Mouse (Mus musculus): Measurements from ENCODE around the gene Ankrd50.

Gene Ankrd50

GRCm38 (mm10) chr3:38498561-38498960 is 13.9 kb upstream of the Ankrd50 start:
- Histone ChIP-seq H3K4me3 (replicated peaks; ENCODE audit: low read length) (no peak overlapping the region), H3K4me1 (replicated peaks; ENCODE audit: low read depth, low read length) (peaks cover 14% of the 10 kb centered on the region), H3K9me3 (ENCODE audit: low read length) (no peaks in the 10 kb centered on the region), H3K27me3 (ENCODE audit: insufficient read depth, low read length) (no peaks in the 10 kb centered on the region; the same call in 1 of the 2 replicates), H3K36me3 (ENCODE audit: insufficient read depth, low read length) (no peaks in the 10 kb centered on the region)
- no peak for TF ChIP-seq NANOG (IDR thresholded peaks at IDR 0.05; ENCODE audit: borderline replicate concordance, low read length)

GRCm38 (mm10) chr3:38496795-38497385 is 12.2 kb upstream of the Ankrd50 start:
- no peaks in the 10 kb centered on the region for H3K9me3 ChIP-seq (ENCODE audit: low read length)
- H3K4me3 ChIP-seq (replicated peaks; ENCODE audit: low read length): no peak overlapping the region
- no peaks in the 10 kb centered on the region; the same call in 1 of the 2 replicates for H3K27me3 ChIP-seq (ENCODE audit: insufficient read depth, low read length)
- peaks cover 29% of the 10 kb centered on the region for H3K4me1 ChIP-seq (replicated peaks; ENCODE audit: low read depth, low read length)
- TF ChIP-seq NANOG (IDR thresholded peaks at IDR 0.05; ENCODE audit: borderline replicate concordance, low read length): no peak
- no peaks in the 10 kb centered on the region for H3K36me3 ChIP-seq (ENCODE audit: insufficient read depth, low read length)

- H3K36me3 ChIP-seq (ENCODE audit: insufficient read depth, low read length): no peaks in the 10 kb centered on the region
- H3K4me3 ChIP-seq (replicated peaks; ENCODE audit: low read length): no peak overlapping the region
- TF ChIP-seq POU5F1 (IDR thresholded peaks at IDR 0.05; ENCODE audit: borderline replicate concordance, low read length) (no peak), CTCF (conservative IDR thresholded peaks at IDR 0.05; ENCODE audit: low read length) (no peak), NANOG (IDR thresholded peaks at IDR 0.05; ENCODE audit: borderline replicate concordance, low read length) (no peak)
- peaks cover 29% of the 10 kb centered on the region for H3K4me1 ChIP-seq (replicated peaks; ENCODE audit: low read depth, low read length)
- H3K27me3 ChIP-seq (ENCODE audit: insufficient read depth, low read length): no peaks in the 10 kb centered on the region
- H3K9me3 ChIP-seq (ENCODE audit: low read length): peaks cover 14% of the 10 kb centered on the region
Observed at GRCm38 (mm10) chr3:38491702-38492101, 7.1 kb upstream of the Ankrd50 start.

DNA sequence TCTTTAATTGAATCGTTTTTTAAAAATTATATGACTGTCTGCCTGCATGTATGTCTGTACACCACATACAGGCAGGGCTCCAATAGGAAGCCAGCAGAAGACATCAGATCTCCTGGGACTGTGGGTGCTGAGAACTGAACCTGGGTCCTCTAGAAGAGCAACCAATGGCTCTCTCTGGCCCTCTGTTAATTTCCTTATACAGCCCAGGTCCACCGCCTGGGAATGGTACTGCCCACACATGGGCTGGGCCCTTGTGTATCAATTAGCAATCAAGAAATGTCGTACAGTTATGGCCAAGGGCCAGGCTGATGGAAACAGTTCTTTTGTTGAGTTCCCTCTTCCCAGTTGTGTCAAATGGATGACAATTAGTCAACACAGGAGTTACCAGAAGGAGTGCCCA is 6.6 kb upstream of the Ankrd50 start:
- no peak for TF ChIP-seq CTCF (conservative IDR thresholded peaks at IDR 0.05; ENCODE audit: low read length)
- TF ChIP-seq NANOG (IDR thresholded peaks at IDR 0.05; ENCODE audit: borderline replicate concordance, low read length): no peak
- no peak for TF ChIP-seq POU5F1 (IDR thresholded peaks at IDR 0.05; ENCODE audit: borderline replicate concordance, low read length)

GRCm38 (mm10) chr3:38490720-38491119 is 6.1 kb upstream of the Ankrd50 start:
- peaks cover 14% of the 10 kb centered on the region for H3K9me3 ChIP-seq (ENCODE audit: low read length)
- H3K4me1 ChIP-seq (replicated peaks; ENCODE audit: low read depth, low read length): peaks cover 29% of the 10 kb centered on the region
- TF ChIP-seq NANOG (IDR thresholded peaks at IDR 0.05; ENCODE audit: borderline replicate concordance, low read length): no peak
- TF ChIP-seq POU5F1 (IDR thresholded peaks at IDR 0.05; ENCODE audit: borderline replicate concordance, low read length): no peak
- no peak for TF ChIP-seq CTCF (conservative IDR thresholded peaks at IDR 0.05; ENCODE audit: low read length)
- no peaks in the 10 kb centered on the region for H3K36me3 ChIP-seq (ENCODE audit: insufficient read depth, low read length)
- H3K27me3 ChIP-seq (ENCODE audit: insufficient read depth, low read length): no peaks in the 10 kb centered on the region
- H3K4me3 ChIP-seq (replicated peaks; ENCODE audit: low read length): no peak overlapping the region

More for the DNA sequence above, 6.6 kb upstream of the Ankrd50 start:
- Histone ChIP-seq H3K4me1 (replicated peaks; ENCODE audit: low read depth, low read length) (peaks cover 29% of the 10 kb centered on the region), H3K9me3 (ENCODE audit: low read length) (peaks cover 14% of the 10 kb centered on the region), H3K36me3 (ENCODE audit: insufficient read depth, low read length) (no peaks in the 10 kb centered on the region), H3K4me3 (replicated peaks; ENCODE audit: low read length) (no peak overlapping the region), H3K27me3 (ENCODE audit: insufficient read depth, low read length) (no peaks in the 10 kb centered on the region)

GRCm38 (mm10) chr3:38485107-38485545 is 482 bp upstream of the Ankrd50 start:
- Histone ChIP-seq H3K27me3 (ENCODE audit: insufficient read depth, low read length) (no peaks in the 10 kb centered on the region), H3K4me3 (replicated peaks; ENCODE audit: low read length) (peak overlapping the region; percentile 75), H3K4me1 (replicated peaks; ENCODE audit: low read depth, low read length) (peaks cover 19% of the 10 kb centered on the region), H3K9me3 (ENCODE audit: low read length) (peaks cover 9% of the 10 kb centered on the region), H3K36me3 (ENCODE audit: insufficient read depth, low read length) (peaks cover 15% of the 10 kb centered on the region; the same call in 1 of the 2 replicates)
- no peak for TF ChIP-seq POU5F1 (IDR thresholded peaks at IDR 0.05; ENCODE audit: borderline replicate concordance, low read length)
- no peak for TF ChIP-seq CTCF (conservative IDR thresholded peaks at IDR 0.05; ENCODE audit: low read length)
- TF ChIP-seq NANOG (IDR thresholded peaks at IDR 0.05; ENCODE audit: borderline replicate concordance, low read length): no peak

GRCm38 (mm10) chr3:38483551-38483950 is 1.1 kb downstream of the Ankrd50 start:
- Histone ChIP-seq H3K36me3 (ENCODE audit: insufficient read depth, low read length) (peaks cover 21% of the 10 kb centered on the region; the same call in 1 of the 2 replicates), H3K27me3 (ENCODE audit: insufficient read depth, low read length) (no peaks in the 10 kb centered on the region), H3K4me1 (replicated peaks; ENCODE audit: low read depth, low read length) (peaks cover 20% of the 10 kb centered on the region), H3K4me3 (replicated peaks; ENCODE audit: low read length) (peak overlapping the region; percentile 88), H3K9me3 (ENCODE audit: low read length) (no peaks in the 10 kb centered on the region)
- TF ChIP-seq NANOG (IDR thresholded peaks at IDR 0.05; ENCODE audit: borderline replicate concordance, low read length): no peak
- no peak for TF ChIP-seq POU5F1 (IDR thresholded peaks at IDR 0.05; ENCODE audit: borderline replicate concordance, low read length)
- TF ChIP-seq CTCF (conservative IDR thresholded peaks at IDR 0.05; ENCODE audit: low read length): no peak

- Histone ChIP-seq H3K36me3 (ENCODE audit: insufficient read depth, low read length) (peaks cover 21% of the 10 kb centered on the region; the same call in 1 of the 2 replicates), H3K9me3 (ENCODE audit: low read length) (no peaks in the 10 kb centered on the region), H3K27me3 (ENCODE audit: insufficient read depth, low read length) (no peaks in the 10 kb centered on the region), H3K4me1 (replicated peaks; ENCODE audit: low read depth, low read length) (peaks cover 27% of the 10 kb centered on the region), H3K4me3 (replicated peaks; ENCODE audit: low read length) (0 out of 2 replicates have a peak overlapping the region, but pooled peaks have one; percentile 17)
- no peak for TF ChIP-seq POU5F1 (IDR thresholded peaks at IDR 0.05; ENCODE audit: borderline replicate concordance, low read length)
- no peak for TF ChIP-seq CTCF (conservative IDR thresholded peaks at IDR 0.05; ENCODE audit: low read length)
- TF ChIP-seq NANOG (IDR thresholded peaks at IDR 0.05; ENCODE audit: borderline replicate concordance, low read length): no peak
Observed at GRCm38 (mm10) chr3:38482749-38483148, 1.9 kb downstream of the Ankrd50 start.

DNA sequence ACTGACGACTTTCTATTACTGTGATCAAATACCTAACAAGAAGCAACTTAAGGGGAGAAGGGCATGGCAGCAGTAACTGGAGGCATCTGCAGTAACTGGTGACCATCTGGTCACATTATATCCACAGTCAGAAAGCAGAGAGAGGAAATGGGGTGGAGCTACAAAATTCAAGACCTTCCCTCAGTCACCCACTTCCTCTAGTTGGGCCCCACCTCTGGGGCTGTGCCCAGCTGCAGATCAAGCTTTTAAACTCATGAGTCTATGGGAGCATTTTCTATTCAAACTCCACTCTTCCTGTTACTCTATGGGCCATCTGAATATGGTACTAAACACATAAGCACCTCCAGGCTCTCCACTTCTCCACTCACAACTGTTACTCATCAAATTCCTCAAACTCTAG is 3.5 kb downstream of the Ankrd50 start:
- peaks cover 21% of the 10 kb centered on the region; the same call in 1 of the 2 replicates for H3K36me3 ChIP-seq (ENCODE audit: insufficient read depth, low read length)
- TF ChIP-seq POU5F1 (IDR thresholded peaks at IDR 0.05; ENCODE audit: borderline replicate concordance, low read length) (no peak), CTCF (conservative IDR thresholded peaks at IDR 0.05; ENCODE audit: low read length) (no peak), NANOG (IDR thresholded peaks at IDR 0.05; ENCODE audit: borderline replicate concordance, low read length) (no peak)
- peaks cover 27% of the 10 kb centered on the region for H3K4me1 ChIP-seq (replicated peaks; ENCODE audit: low read depth, low read length)
- H3K4me3 ChIP-seq (replicated peaks; ENCODE audit: low read length): no peak overlapping the region
- H3K9me3 ChIP-seq (ENCODE audit: low read length): no peaks in the 10 kb centered on the region
- H3K27me3 ChIP-seq (ENCODE audit: insufficient read depth, low read length): no peaks in the 10 kb centered on the region

Measured in E14TG2a.4 (cell line).